Mouse (Mus musculus): ENCODE data around the gene Psph.

GRCm38 (mm10) chr5:129725774-129726392 lies 61.4 kb downstream of the Psph start:
- TF ChIP-seq GATA1 (IDR thresholded peaks at IDR 0.05; ENCODE audit: low read length) = no peak
- TF ChIP-seq TAL1 (IDR thresholded peaks at IDR 0.05; ENCODE audit: low read length) = no peak

All from erythroblast, embryonic 14.5 days (primary cell).